Mouse (Mus musculus) right cerebral cortex, postnatal 36 days (tissue): ENCODE data around the gene Fezf2.

Experiments used
- DNase-seq, 2 experiments: peaks; one replicate each; pipeline ENCODE4 v3.0.0; 2022; ENCODE audit warnings: low spot score in 2 of 2, mixed read lengths in 1 of 2

The Fezf2 gene

DNA sequence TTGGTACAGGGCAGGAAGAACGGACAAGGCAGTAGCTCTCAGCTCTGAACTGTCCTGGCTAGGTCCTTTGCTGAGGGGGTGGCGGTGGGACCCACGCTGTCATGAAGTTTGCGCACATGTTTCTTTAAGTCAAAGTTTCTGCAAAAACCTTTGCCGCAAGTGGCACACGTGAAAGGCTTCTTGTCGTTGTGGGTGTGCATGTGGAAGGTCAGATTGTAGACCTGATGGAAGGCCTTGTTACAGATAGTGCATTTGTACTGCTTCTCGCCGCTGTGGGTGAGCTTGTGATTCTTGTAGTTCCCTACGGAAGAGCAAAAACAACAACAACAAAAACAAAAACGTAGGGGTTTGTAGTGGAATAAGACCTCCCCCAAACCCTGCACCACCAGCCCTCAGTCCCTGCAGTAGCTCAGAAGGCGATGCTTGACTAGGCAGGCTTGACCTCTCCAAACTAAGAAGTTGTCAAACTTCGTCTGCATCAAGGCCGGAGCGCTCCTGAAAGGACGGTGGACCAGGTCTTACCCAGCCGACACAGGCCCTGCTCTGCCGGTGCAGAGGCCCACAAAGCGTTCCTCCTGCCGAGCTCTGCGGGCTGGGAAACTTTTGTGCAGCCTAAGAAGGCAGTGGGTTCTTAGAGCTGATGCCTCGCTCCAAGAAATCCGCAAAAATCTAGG, 5.4 kb downstream of the Fezf2 start:
- no peak for DNase-seq

- DNase-seq: no peak
Observed at GRCm38 (mm10) chr14:12341789-12342457, 6.1 kb downstream of the Fezf2 start.

DNA sequence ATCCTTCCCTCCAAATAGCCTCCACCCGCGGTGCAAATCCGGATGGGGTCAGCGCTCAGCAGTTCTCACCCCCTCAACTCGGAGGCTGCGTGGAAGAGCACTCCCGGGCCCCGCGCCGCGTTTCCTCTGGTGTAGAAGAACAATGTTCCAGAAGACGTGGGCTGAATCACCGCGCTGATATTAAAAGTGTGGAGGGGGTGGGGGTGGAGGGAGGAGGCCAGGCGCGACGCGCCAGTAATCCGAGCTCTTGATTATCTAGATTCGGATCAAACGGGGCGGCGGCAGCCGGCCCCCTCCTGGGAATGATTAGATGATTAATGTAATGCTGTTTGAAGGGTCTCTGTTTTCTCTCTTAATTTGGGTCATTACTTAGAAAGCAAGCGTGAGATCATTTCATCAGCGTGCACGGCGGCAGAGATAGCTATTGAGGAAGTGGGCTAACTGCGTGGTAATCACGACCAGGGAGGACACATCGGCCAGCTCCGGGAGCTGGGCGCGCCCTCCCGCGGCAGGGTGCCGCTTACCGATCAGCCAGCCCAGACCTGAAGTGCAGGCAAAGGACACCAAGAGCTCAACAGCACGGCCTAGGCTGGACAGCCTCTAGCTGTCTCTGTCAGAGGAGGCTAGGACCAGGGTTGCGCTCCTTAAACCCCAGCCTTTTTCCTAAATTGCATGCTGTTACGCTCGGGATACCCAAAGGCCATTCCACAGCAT, 6.8 kb downstream of the Fezf2 start:
- DNase-seq: no peak

GRCm38 (mm10) chr14:12340238-12341074, 7.5 kb downstream of the Fezf2 start:
- no peak for DNase-seq

DNA sequence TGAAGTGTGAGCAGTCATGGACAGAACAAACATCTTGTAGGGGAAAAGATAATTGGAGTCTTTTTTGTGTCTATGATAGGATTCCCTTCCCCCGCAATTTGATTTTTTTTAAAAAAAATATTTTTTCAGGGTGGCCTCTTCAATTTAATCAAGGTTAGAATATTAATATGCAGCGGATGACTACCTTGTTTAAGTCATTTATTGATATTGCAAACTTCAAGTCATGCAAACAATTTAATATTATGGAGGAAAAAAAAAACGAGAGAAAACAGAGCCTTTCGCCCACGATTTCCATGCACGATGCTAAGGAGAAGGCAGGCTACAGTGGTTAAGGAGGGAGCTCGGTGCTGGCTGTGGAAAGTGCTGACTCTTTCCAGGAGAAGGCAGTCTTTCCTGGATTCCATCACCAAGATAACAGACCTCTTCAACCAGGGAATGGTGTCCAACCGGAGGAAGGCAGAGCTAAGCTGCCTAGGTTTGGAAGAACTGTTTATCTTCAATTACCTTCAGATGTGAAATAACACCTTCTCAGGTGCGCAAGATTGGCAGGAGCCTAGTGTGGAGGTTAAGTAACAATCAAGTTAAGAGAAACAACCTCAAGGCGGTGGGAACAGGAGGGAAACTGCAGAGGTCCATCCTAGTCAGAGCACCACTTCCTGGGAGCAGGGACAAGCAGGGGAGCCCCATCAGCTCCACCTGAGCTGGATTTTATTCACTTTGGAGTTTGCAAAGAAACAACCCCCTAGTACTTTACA, 9.0 kb downstream of the Fezf2 start:
- DNase-seq: no peak

- no peak for DNase-seq
Observed at GRCm38 (mm10) chr14:12337998-12338809, 9.8 kb downstream of the Fezf2 start.

GRCm38 (mm10) chr14:12337421-12337997, 10.5 kb downstream of the Fezf2 start:
- no peak for DNase-seq

GRCm38 (mm10) chr14:12334925-12335324, 13.1 kb downstream of the Fezf2 start:
- DNase-seq: no peak

DNA sequence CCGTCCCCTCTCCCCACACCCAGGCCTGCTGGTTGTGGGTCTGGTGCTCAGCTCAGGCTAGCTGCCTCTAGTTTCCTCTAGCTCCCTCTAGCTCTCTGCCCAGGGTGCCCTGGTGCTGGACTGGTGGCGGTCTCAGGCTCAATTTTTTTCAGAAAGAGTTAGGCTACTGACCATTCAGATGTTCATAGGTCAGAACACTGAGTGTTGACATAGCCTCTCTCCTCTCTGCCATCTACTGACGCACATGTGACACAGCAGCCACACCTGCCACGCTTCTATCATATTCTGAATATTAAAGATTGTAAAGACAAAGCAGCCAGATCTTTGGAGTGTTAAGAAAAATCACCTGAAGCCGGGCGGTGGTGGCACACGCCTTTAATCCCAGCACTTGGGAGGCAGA, 14.4 kb downstream of the Fezf2 start:
- DNase-seq: no peak

DNA sequence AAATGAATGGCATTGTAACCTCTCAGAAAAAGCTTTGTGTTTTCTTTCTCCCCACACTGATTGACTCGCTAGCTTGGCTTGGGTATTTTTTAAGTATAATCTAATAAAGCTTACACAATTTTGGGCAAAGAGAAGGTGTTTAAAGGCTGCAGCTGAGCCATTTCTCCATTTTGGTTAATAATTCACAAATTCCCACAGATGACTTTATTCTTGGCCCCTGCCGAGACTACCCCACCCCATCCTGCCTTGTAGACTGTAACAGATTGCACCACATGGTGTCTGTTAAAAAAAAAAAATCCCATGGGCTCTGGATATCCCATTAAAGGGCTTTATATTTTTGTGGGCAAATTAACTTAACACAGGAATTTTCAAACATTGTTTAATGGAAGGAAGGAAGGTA, 44.9 kb downstream of the Fezf2 start:
- DNase-seq: no peak

DNA sequence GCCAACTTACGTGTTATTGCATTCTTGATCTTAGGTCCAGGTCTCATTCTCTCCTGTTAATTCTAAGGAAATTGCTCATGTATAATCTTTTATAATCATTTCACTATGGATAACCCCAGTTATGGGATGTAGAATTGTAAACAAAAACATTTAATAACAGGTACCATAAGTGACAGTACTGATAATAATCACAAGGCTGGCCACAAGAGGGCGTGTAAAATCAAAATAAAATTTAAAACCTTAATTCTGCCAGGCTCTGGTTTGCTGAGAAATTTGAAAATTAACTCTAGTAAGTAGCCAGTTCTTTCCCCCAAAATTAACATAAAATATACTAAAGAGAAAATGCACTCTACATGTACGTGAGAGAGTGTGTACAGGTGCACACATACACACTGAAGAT, 47.3 kb downstream of the Fezf2 start:
- DNase-seq: no peak

DNA sequence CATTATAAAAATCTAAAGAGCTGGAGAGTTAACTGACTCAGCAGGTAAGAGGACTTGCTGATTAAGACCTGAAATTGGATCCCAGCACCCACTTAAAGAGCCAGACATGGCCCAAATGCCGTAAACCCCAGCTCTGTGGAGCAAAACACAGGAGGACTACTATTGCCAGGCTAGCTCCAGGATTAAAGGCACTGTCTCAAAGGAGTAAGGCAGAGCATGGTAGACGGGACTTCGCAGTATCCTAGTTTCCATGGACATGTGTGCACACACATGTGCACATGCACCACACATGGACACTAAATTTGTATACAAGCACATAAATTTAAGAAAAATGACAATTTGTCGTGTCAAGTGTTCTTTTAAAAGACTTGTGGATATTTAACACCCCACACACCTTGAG, 47.7 kb downstream of the Fezf2 start:
- DNase-seq: no peak

- no peak for DNase-seq
Observed at GRCm38 (mm10) chr14:12299654-12300053, 48.3 kb downstream of the Fezf2 start.

DNA sequence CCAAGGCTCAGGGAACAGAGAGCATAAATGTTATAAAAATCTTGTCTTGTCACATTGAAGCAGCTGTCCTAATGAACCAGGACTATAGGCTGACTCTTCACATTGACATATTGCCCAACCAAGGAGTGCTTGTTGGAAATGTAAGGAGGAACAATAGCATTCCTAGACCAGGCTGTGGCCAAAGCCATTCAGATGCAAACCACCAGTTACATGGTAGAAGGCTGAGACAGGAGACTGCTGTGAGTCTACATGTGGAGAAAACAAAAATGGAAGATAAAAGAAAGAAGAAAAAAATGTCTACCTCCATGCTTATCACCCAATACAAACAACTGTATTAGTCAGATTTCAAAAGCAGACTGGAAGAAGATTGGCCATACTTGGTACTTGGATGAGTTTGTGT, 48.8 kb downstream of the Fezf2 start:
- no peak for DNase-seq

DNA sequence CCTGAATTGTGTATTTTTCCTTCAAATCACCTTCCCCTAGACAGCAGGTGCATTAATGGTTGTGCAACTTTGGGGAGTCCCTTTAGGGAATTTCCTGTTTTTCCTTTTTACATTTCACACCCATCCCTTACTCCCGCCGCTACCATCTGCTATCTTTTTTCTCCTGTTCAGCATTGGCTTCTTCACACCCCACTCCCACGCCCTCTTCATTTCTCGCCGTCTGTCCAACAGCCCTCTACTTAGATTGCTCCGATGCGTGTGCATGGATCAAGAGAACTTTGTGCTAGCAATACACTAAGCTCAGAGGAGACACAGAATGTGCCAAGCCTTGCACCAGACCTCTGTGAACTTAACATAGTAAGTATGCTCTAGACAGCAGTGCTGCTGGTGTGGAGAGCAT, 51.6 kb downstream of the Fezf2 start:
- DNase-seq: peak; percentile 67 to 73
